Mouse (Mus musculus) heart, adult 2 months (tissue): ENCODE measurements around the gene Smarca4.

Source experiments
- CTCF ChIP-seq: fragments of 200-600 bp; IDR thresholded peaks from 2 replicates; pipeline ENCODE4 v1.8.1; 2022; ENCODE audit warnings: antibody characterized with exemption, mild to moderate bottlenecking, moderate library complexity
- EP300 ChIP-seq: fragments of 200-500 bp; IDR thresholded peaks from 2 replicates; pipeline ENCODE4 v1.6.1; 2011; ENCODE audit warnings: low read depth, low read length, control low read depth; ENCODE audit not compliant: insufficient read depth
- POLR2A ChIP-seq: fragments of 200-500 bp; IDR thresholded peaks from 2 replicates; pipeline ENCODE4 v1.6.1; 2011; ENCODE audit warnings: mild to moderate bottlenecking, low read depth, low read length, control low read depth; ENCODE audit not compliant: insufficient read depth

DNA sequence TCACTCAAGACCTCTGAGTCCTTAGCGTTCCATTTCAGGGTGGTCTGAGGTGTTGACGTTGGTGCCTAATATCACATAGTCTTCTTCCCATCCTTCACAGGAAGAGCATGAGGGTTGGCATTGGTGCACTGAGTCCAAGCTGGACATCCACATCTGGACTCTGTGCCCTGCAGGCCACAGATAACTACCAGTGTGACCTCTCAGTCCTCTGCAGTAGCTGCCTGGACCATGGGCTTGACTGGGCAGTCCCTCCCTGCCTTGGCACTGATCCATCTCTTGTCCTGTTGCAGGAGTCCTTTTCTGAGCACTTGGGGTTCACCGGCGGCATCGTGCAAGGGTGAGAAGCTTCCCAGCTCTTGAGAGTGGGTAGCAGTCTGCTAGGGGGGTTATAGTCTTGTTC, 55.8 kb downstream of the Smarca4 start:
- TF ChIP-seq CTCF (no peak), POLR2A (no peak), EP300 (no peak)
